Comparison of ENCODE assay signal across 21 mouse cellular contexts in genomic region chr2:165663266-165663665, GRCm38 (mm10).
"Had no signal": no experiment of that assay in that cellular context is flagged by ENCODE, and none has a peak within 500 bp of the region (broad histone marks: within the 10 kb centered on the region; RNA-seq: fewer than 3 reads in every experiment).

No protein-coding gene starts in this region.

- H3K36me3 ChIP-seq: kidney, embryonic 15.5 days; limb, embryonic 12.5 days; limb, embryonic 15.5 days; midbrain, embryonic 13.5 days had no signal

- H3K27me3 ChIP-seq: kidney, embryonic 15.5 days; limb, embryonic 12.5 days; limb, embryonic 15.5 days; midbrain, embryonic 13.5 days; neural tube, embryonic 13.5 days had no signal

- ATAC-seq: liver, postnatal 0 days; lung, postnatal 0 days; midbrain, embryonic 13.5 days; midbrain, embryonic 16.5 days had no signal

- DNase-seq: kidney, adult 11 months; kidney, adult 8-10 months; kidney, postnatal 10 days; kidney, postnatal 36 days; layer of hippocampus, postnatal 36 days; left cerebral cortex, postnatal 4 days; liver, postnatal 0 days; retina, postnatal 1 day; right cerebral cortex, postnatal 25 days; thymus, postnatal 36 days had no signal

- H3K4me1 ChIP-seq: limb, embryonic 15.5 days; midbrain, embryonic 13.5 days had no signal

- H3K9me3 ChIP-seq: kidney, embryonic 15.5 days; limb, embryonic 12.5 days; limb, embryonic 15.5 days; midbrain, embryonic 13.5 days; neural tube, embryonic 13.5 days had no signal

- H3K4me2 ChIP-seq: kidney, embryonic 15.5 days; limb, embryonic 12.5 days; limb, embryonic 15.5 days; liver, embryonic 11.5 days; lung, embryonic 14.5 days; midbrain, embryonic 13.5 days; neural tube, embryonic 13.5 days had no signal

- H3K27ac ChIP-seq: kidney, embryonic 15.5 days; limb, embryonic 12.5 days; limb, embryonic 15.5 days; liver, embryonic 14.5 days; macrophage; midbrain, embryonic 13.5 days; neural tube, embryonic 13.5 days had no signal

- H3K9ac ChIP-seq: kidney, embryonic 15.5 days; limb, embryonic 12.5 days; limb, embryonic 15.5 days; liver, embryonic 14.5 days; liver, postnatal 0 days; lung, embryonic 14.5 days; midbrain, embryonic 13.5 days; neural tube, embryonic 13.5 days had no signal

- H3K4me3 ChIP-seq: kidney, embryonic 15.5 days; limb, embryonic 12.5 days; limb, embryonic 15.5 days; midbrain, embryonic 13.5 days; neural tube, embryonic 13.5 days had no signal
